Mouse (Mus musculus): ENCODE data around the gene Szrd1. TPM values are rescaled to one million over a fixed set of nuclear protein-coding genes. Genes with fewer than 3 reads are reported as not detected.
"Not testable (repeated sequence)": the region's sequence is repeated elsewhere in the genome, so short reads cannot be mapped to it uniquely, and the experiment has no call there.

Gene Szrd1
- total RNA-seq, 2 experiments from 2014 or later = 91.0 to 93.7 TPM

GRCm38 (mm10) chr4:141148009-141148801 lies 8.6 kb upstream of the Szrd1 start:
- peak; percentile 42 to 51 for DNase-seq
- intact Hi-C loops (cut with DNase I) = loop anchor here (5.0 to 10.0 kb wide), 2 partner anchors 64 to 647 kb away; partner anchors contain the start of genes Casp9, Dnajc16 and Rsg1

- intact Hi-C loops (cut with DNase I) = loop anchor here (5.0 to 10.0 kb wide), 2 partner anchors 65 to 647 kb away; partner anchors contain the start of genes Casp9, Dnajc16 and Rsg1
- peak; percentile 95 to 98 for DNase-seq
These were observed 7.8 kb upstream of the Szrd1 start, which contains the start of gene Fbxo42 for GRCm38 (mm10) chr4:141147112-141148008. Gene Fbxo42 (plus strand): TSS chr4:141147913.

GRCm38 (mm10) chr4:141146491-141147033 lies 7.0 kb upstream of the Szrd1 start:
- intact Hi-C loops (cut with DNase I) = loop anchor here (5.0 to 10.0 kb wide), 2 partner anchors 66 to 648 kb away; partner anchors contain the start of genes Casp9, Dnajc16 and Rsg1
- no peak for DNase-seq

GRCm38 (mm10) chr4:141145124-141145523 lies 5.5 kb upstream of the Szrd1 start:
- not testable (repeated sequence) for DNase-seq
- intact Hi-C loops (cut with DNase I) = loop anchor here (5.0 to 10.0 kb wide), 2 partner anchors 67 to 650 kb away; partner anchors contain the start of genes Casp9, Dnajc16 and Rsg1

- intact Hi-C loops (cut with DNase I) = loop anchor here (2.0 to 10.0 kb wide), 3 partner anchors 124 to 652 kb away; partner anchors contain the start of genes Casp9 and Dnajc16
These were observed 2.8 kb upstream of the Szrd1 start for GRCm38 (mm10) chr4:141142285-141142811.

GRCm38 (mm10) chr4:141140967-141141366 lies 1.4 kb upstream of the Szrd1 start:
- intact Hi-C loops (cut with DNase I) = loop anchor here (10.0 kb wide), 1 partner anchor 654 kb away; the partner anchor contains the start of genes Casp9 and Dnajc16
- no peak for DNase-seq

More at GRCm38 (mm10) chr4:141142285-141142811, 2.8 kb upstream of the Szrd1 start:
- peak; percentile 83 to 85 for DNase-seq

GRCm38 (mm10) chr4:141140354-141140753 lies 779 bp upstream of the Szrd1 start:
- not testable (repeated sequence) for DNase-seq
- intact Hi-C loops (cut with DNase I) = loop anchor here (10.0 kb wide), 1 partner anchor 654 kb away; the partner anchor contains the start of genes Casp9 and Dnajc16

- DNase-seq = no peak
- intact Hi-C loops (cut with DNase I) = loop anchor here (10.0 kb wide), 1 partner anchor 174 kb away; the partner anchor contains the start of gene Sdhb
These were observed 1.0 kb downstream of the Szrd1 start for GRCm38 (mm10) chr4:141138425-141139115.

GRCm38 (mm10) chr4:141137740-141138139 lies 1.8 kb downstream of the Szrd1 start:
- intact Hi-C loops (cut with DNase I) = loop anchor here (10.0 kb wide), 1 partner anchor 173 kb away; the partner anchor contains the start of gene Sdhb
- DNase-seq = not testable (repeated sequence)

- intact Hi-C loops (cut with DNase I) = loop anchor here (10.0 kb wide), 1 partner anchor 171 kb away; the partner anchor contains the start of gene Sdhb
These were observed 3.4 kb downstream of the Szrd1 start for GRCm38 (mm10) chr4:141136126-141136525.

GRCm38 (mm10) chr4:141134751-141135530 lies 4.6 kb downstream of the Szrd1 start:
- intact Hi-C loops (cut with DNase I) = loop anchor here (10.0 kb wide), 1 partner anchor 170 kb away; the partner anchor contains the start of gene Sdhb
- DNase-seq = peak; percentile 53

More at GRCm38 (mm10) chr4:141136126-141136525, 3.4 kb downstream of the Szrd1 start:
- no peak for DNase-seq

GRCm38 (mm10) chr4:141134031-141134441 lies 5.5 kb downstream of the Szrd1 start:
- no peak for DNase-seq
- intact Hi-C loops (cut with DNase I) = loop anchor here (10.0 kb wide), 1 partner anchor 169 kb away; the partner anchor contains the start of gene Sdhb

- no peak for DNase-seq
These were observed 6.3 kb downstream of the Szrd1 start for GRCm38 (mm10) chr4:141133227-141133626.

GRCm38 (mm10) chr4:141132191-141132590 lies 7.4 kb downstream of the Szrd1 start:
- intact Hi-C loops (cut with DNase I) = loop anchor here (10.0 kb wide), 1 partner anchor 167 kb away; the partner anchor contains the start of gene Sdhb
- no peak for DNase-seq

More at GRCm38 (mm10) chr4:141133227-141133626, 6.3 kb downstream of the Szrd1 start:
- intact Hi-C loops (cut with DNase I) = loop anchor here (10.0 kb wide), 1 partner anchor 168 kb away; the partner anchor contains the start of gene Sdhb

- DNase-seq = no peak
- intact Hi-C loops (cut with DNase I) = loop anchor here (10.0 kb wide), 1 partner anchor 167 kb away; the partner anchor contains the start of gene Sdhb
These were observed 8.0 kb downstream of the Szrd1 start for GRCm38 (mm10) chr4:141131531-141132061.

GRCm38 (mm10) chr4:141130704-141131342 lies 8.8 kb downstream of the Szrd1 start:
- intact Hi-C loops (cut with DNase I) = loop anchor here (10.0 kb wide), 1 partner anchor 166 kb away; the partner anchor contains the start of gene Sdhb
- DNase-seq = no peak

All from heart, postnatal 36 days (tissue).